Mouse (Mus musculus): ENCODE measurements around the gene Gm45261. TPM values are rescaled to one million over a fixed set of nuclear protein-coding genes. Genes with fewer than 3 reads are reported as not detected.

Gene Gm45261
- total RNA-seq, 2 experiments from 2014 or later: not detected

- DNase-seq (ENCODE audit: low spot score in 2 of 2): no peak
Measured at GRCm38 (mm10) chr1:80410229-80410973, 50.8 kb downstream of the Gm45261 start.

- no peak for DNase-seq (ENCODE audit: low spot score in 2 of 2)
Measured at GRCm38 (mm10) chr1:80409467-80410105, 51.7 kb downstream of the Gm45261 start.

GRCm38 (mm10) chr1:80408586-80408985 lies 52.7 kb downstream of the Gm45261 start:
- DNase-seq (ENCODE audit: low spot score in 2 of 2): peak; percentile 16 to 86

GRCm38 (mm10) chr1:80404196-80404595 lies 57.1 kb downstream of the Gm45261 start:
- no peak for DNase-seq (ENCODE audit: low spot score in 2 of 2)

- DNase-seq (ENCODE audit: low spot score in 2 of 2): no peak
Measured at GRCm38 (mm10) chr1:80403366-80403893, 57.8 kb downstream of the Gm45261 start.

- DNase-seq (ENCODE audit: low spot score in 2 of 2): no peak
Measured at GRCm38 (mm10) chr1:80401961-80402360, 59.3 kb downstream of the Gm45261 start.

Other genes starting within 250 kb of the Gm45261 start
- under 1 TPM; 0.56 to 0.59 TPM for gene Fam124b, start 243.0 kb downstream of the Gm45261 start, total RNA-seq (2021)
- gene Cul3, start 121.0 kb downstream of the Gm45261 start, total RNA-seq (2021): 100 to 1,000 TPM; 127 to 142 TPM